Mouse (Mus musculus) G1E (cell line): ENCODE measurements at regions not wholly inside any gene's neighbourhood (a gene's known extent, or its start where the extent isn't known, plus 50 kb on each side); places are given as distances from the start of the nearest gene placed in this dataset.

ENCODE experiments used
- CTCF ChIP-seq: IDR thresholded peaks from 2 replicates; pipeline ENCODE4 v1.5.1; 2012; ENCODE audit warnings: low read depth, low read length, inconsistent platforms, mixed read lengths
- GATA1 ChIP-seq: IDR thresholded peaks from 2 replicates; pipeline ENCODE4 v1.6.1; 2012; ENCODE audit warnings: borderline replicate concordance, low read length, inconsistent platforms, mixed read lengths
- TAL1 ChIP-seq: conservative IDR thresholded peaks from 2 replicates; pipeline ENCODE4 v1.6.1; 2012; ENCODE audit warnings: low read depth, low read length, inconsistent platforms, mixed read lengths

DNA sequence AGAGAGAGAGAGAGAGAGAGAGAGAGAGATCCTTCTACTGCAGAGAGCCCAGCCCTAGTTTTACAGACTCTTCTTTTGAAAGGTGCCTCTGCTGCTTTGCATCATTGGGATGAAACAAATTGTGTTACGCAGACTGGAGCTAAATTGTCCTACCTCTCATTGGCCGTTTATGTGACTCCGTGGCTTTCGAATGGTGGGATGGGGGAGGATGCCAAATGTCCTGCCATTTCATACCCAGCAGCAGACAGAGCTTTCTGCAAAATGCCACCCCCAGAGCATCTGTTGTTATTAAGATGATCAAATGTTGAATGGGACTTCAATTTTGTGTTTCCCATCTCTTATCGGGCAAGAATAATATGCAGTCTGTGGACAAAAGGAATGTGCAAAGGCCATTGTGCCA, 321.9 kb upstream of the Mki67 start:
- TF ChIP-seq CTCF = no peak
- TF ChIP-seq TAL1 = no peak
- TF ChIP-seq GATA1 = no peak
